Comparison of ENCODE assay signal across 8 mouse cellular contexts in genomic region chr8:92363217-92364147, GRCm38 (mm10). TPM values are rescaled to one million over a fixed set of nuclear protein-coding genes. Genes with fewer than 3 reads are reported as not detected.
A peak's percentile ranks its signal among the peaks of the same experiment; 100 is the strongest.
DNase-seq lines count a peak whose midpoint lies in the region; ATAC-seq lines count a peak whose summit lies in the region.

No protein-coding gene starts in this region.

- no peak for ATAC-seq in liver, embryonic 12.5 days
- no peak for ATAC-seq in hindbrain, embryonic 12.5 days (ENCODE audit: low FRiP score)
- no peak for ATAC-seq in midbrain, embryonic 14.5 days (ENCODE audit: low FRiP score, low TSS enrichment)

- H3K9ac ChIP-seq in liver, embryonic 12.5 days: no peak overlapping the region
- peak overlapping the region; percentile 70 for H3K9ac ChIP-seq in hindbrain, embryonic 12.5 days
- peak overlapping the region; percentile 68 for H3K9ac ChIP-seq in midbrain, embryonic 14.5 days (replicated peaks; ENCODE audit: low read length)

- no peaks in the 10 kb centered on the region for H3K36me3 ChIP-seq in liver, embryonic 12.5 days
- peaks cover 10% of the 10 kb centered on the region for H3K36me3 ChIP-seq in hindbrain, embryonic 12.5 days
- H3K36me3 ChIP-seq in midbrain, embryonic 14.5 days (ENCODE audit: control insufficient read depth, insufficient read depth, low read length): peaks cover 15% of the 10 kb centered on the region; the same call in 1 of the 2 replicates

- H3K27me3 ChIP-seq in liver, embryonic 12.5 days (replicated peaks): peaks cover 96% of the 10 kb centered on the region
- peaks cover 29% of the 10 kb centered on the region for H3K27me3 ChIP-seq in hindbrain, embryonic 12.5 days
- peaks cover 23% of the 10 kb centered on the region for H3K27me3 ChIP-seq in midbrain, embryonic 14.5 days (ENCODE audit: control insufficient read depth, insufficient read depth, low read length)

- H3K4me3 ChIP-seq in liver, embryonic 12.5 days: peak overlapping the region; percentile 16; the same call in 1 of the 2 replicates
- peak overlapping the region; percentile 39 for H3K4me3 ChIP-seq in hindbrain, embryonic 12.5 days
- peak overlapping the region; percentile 45 for H3K4me3 ChIP-seq in midbrain, embryonic 14.5 days (replicated peaks; ENCODE audit: low read depth, low read length)

- no peaks in the 10 kb centered on the region for H3K9me3 ChIP-seq in liver, embryonic 12.5 days (replicated peaks)
- no peaks in the 10 kb centered on the region for H3K9me3 ChIP-seq in hindbrain, embryonic 12.5 days (replicated peaks)
- no peaks in the 10 kb centered on the region for H3K9me3 ChIP-seq in midbrain, embryonic 14.5 days (ENCODE audit: control insufficient read depth, low read length)

- DNase-seq in liver: no peak
- peak; percentile 66 for DNase-seq in embryo, embryonic 9.5 days (ENCODE audit: extremely low spot score)
- peak; percentile 68 for DNase-seq in midbrain, embryonic 14.5 days
- no peak for DNase-seq in urinary bladder, postnatal 25 days (ENCODE audit: low spot score)
- DNase-seq in spleen, postnatal 4 days (ENCODE audit: low spot score in 2 of 2): no peak
- no peak for DNase-seq in layer of hippocampus, adult 11-12 months (ENCODE audit: low spot score)

- WGBS in liver, embryonic 12.5 days (ENCODE audit: insufficient replicate concordance): 3% methylated on average over 45 of the region's 45 CpGs
- WGBS in hindbrain, embryonic 12.5 days: 4% methylated on average over 43 of the region's 45 CpGs
- WGBS in midbrain, embryonic 14.5 days: 1% methylated on average over 45 of the region's 45 CpGs

- H3K4me1 ChIP-seq in liver, embryonic 12.5 days: peaks cover 12% of the 10 kb centered on the region
- peaks cover 53% of the 10 kb centered on the region for H3K4me1 ChIP-seq in hindbrain, embryonic 12.5 days
- H3K4me1 ChIP-seq in midbrain, embryonic 14.5 days (ENCODE audit: control insufficient read depth, insufficient read depth, low read length): peaks cover 31% of the 10 kb centered on the region

- no peak overlapping the region; the same call in 1 of the 2 replicates for H3K4me2 ChIP-seq in liver, embryonic 12.5 days
- H3K4me2 ChIP-seq in hindbrain, embryonic 12.5 days (replicated peaks): peak overlapping the region; percentile 59
- peak overlapping the region; percentile 70 for H3K4me2 ChIP-seq in midbrain, embryonic 14.5 days (ENCODE audit: low read length)

- H3K27ac ChIP-seq in liver, embryonic 12.5 days: no peak overlapping the region
- peak overlapping the region; percentile 83 for H3K27ac ChIP-seq in hindbrain, embryonic 12.5 days
- H3K27ac ChIP-seq in midbrain, embryonic 14.5 days (replicated peaks; ENCODE audit: low read depth, low read length): peak overlapping the region; percentile 85

RNA-seq across cellular contexts. Expression of gene Irx5, which starts 6.1 kb away (rescaled TPM):
- polyA plus RNA-seq in liver, embryonic 12.5 days (2016; fragmentation: Nextera tagmentation; extraction: Ambion mirVana): 0.32 and 0.38 TPM in 2 replicates
- 41.5 and 43.3 TPM in 2 replicates for polyA plus RNA-seq in hindbrain, embryonic 12.5 days (2016; fragmentation: Nextera tagmentation; extraction: Ambion mirVana)
- 30.7 and 32.2 TPM in 2 replicates for polyA plus RNA-seq in midbrain, embryonic 14.5 days (2014; fragmentation: Nextera tagmentation; extraction: Ambion mirVana)

Comparison
In these comparisons a context has a peak if more than half of its experiments do, and no peak if none do; other contexts are left out.
1. DNase-seq: peak in embryo, embryonic 9.5 days (single experiment) and midbrain, embryonic 14.5 days (single experiment); none in liver (single experiment), urinary bladder, postnatal 25 days (single experiment), spleen, postnatal 4 days (0 of 2) and layer of hippocampus, adult 11-12 months (single experiment).
2. RNA of gene Irx5, which starts 6.1 kb away (polyA plus RNA-seq): 41.5 to 43.3 TPM in hindbrain, embryonic 12.5 days and 30.7 to 32.2 TPM in midbrain, embryonic 14.5 days; 0.32 to 0.38 TPM in liver, embryonic 12.5 days; every median in the first group is over 10 times any median in the second.
3. Peak in every context shown above with its lines, with median percentiles within 50 percentile points of each other: H3K4me3 ChIP-seq.